ENCODE assay signal across 20 mouse cellular contexts in genomic region chr2:75176267-75176666, GRCm38 (mm10).
DNase-seq lines count a peak whose midpoint lies in the region.
"Had no signal": no experiment of that assay in that cellular context is flagged by ENCODE, and none has a peak within 500 bp of the region (broad histone marks: within the 10 kb centered on the region; RNA-seq: fewer than 3 reads in every experiment).

No protein-coding gene starts in this region.

- WGBS in heart, embryonic 10.5 days = 82% methylated on average over 5 of the region's 5 CpGs

- H3K27ac ChIP-seq in heart, embryonic 10.5 days = no peak overlapping the region
- H3K27ac ChIP-seq: embryonic facial prominence, embryonic 10.5 days; embryonic facial prominence, embryonic 12.5 days; forebrain, embryonic 13.5 days; forebrain, embryonic 15.5 days had no signal

- H3K4me3 ChIP-seq in heart, embryonic 10.5 days = no peak overlapping the region
- H3K4me3 ChIP-seq: embryonic facial prominence, embryonic 10.5 days; embryonic facial prominence, embryonic 12.5 days; forebrain, embryonic 13.5 days; forebrain, embryonic 15.5 days had no signal

- no peaks in the 10 kb centered on the region for H3K9me3 ChIP-seq in heart, embryonic 10.5 days
- H3K9me3 ChIP-seq: embryonic facial prominence, embryonic 10.5 days; embryonic facial prominence, embryonic 12.5 days; forebrain, embryonic 13.5 days; forebrain, embryonic 15.5 days; G1E had no signal

- H3K36me3 ChIP-seq in heart, embryonic 10.5 days = no peaks in the 10 kb centered on the region
- H3K36me3 ChIP-seq: embryonic facial prominence, embryonic 10.5 days; embryonic facial prominence, embryonic 12.5 days; forebrain, embryonic 15.5 days; G1E had no signal

- H3K4me1 ChIP-seq in heart, embryonic 10.5 days = no peaks in the 10 kb centered on the region
- H3K4me1 ChIP-seq: embryonic facial prominence, embryonic 12.5 days had no signal

- peak; percentile 35 for DNase-seq in gastrocnemius, adult 18-20 months (ENCODE audit: low spot score)
- no peak for DNase-seq in gastrocnemius, postnatal 10 days
- DNase-seq in heart, adult 8-10 months (ENCODE audit: low spot score) = peak; percentile 46
- DNase-seq in heart, embryonic 10.5 days (ENCODE audit: low spot score) = no peak
- DNase-seq in skeletal muscle tissue, adult 2 months (ENCODE audit: low read depth, low spot score) = peak; percentile 32
- DNase-seq: adrenal gland, adult 8-10 months; adrenal gland, postnatal 14 days; adrenal gland, postnatal 36 days; B cell, adult 2 months; cerebellum, adult 11-12 months; cerebellum, adult 2 months; cerebellum, adult 9-10 months; cerebellum, postnatal 10 days; cerebellum, postnatal 25 days had no signal

- H3K27me3 ChIP-seq in heart, embryonic 10.5 days (ENCODE audit: insufficient read depth, poor library complexity, severe bottlenecking) = no peaks in the 10 kb centered on the region
- H3K27me3 ChIP-seq: CH12.LX; forebrain, embryonic 13.5 days; forebrain, embryonic 15.5 days had no signal

Comparison
In these comparisons a context has a peak if more than half of its experiments do, and no peak if none do; other contexts are left out.
1. DNase-seq: peak in gastrocnemius, adult 18-20 months (single experiment), heart, adult 8-10 months (single experiment) and skeletal muscle tissue, adult 2 months (single experiment); none in gastrocnemius, postnatal 10 days (single experiment) and heart, embryonic 10.5 days (single experiment).